Mouse (Mus musculus): ENCODE data around the gene Wdr34. TPM values are rescaled to one million over a fixed set of nuclear protein-coding genes. Genes with fewer than 3 reads are reported as not detected.
A peak's percentile ranks its signal among the peaks of the same experiment; 100 is the strongest.

Gene Wdr34
- 29.7 and 29.8 TPM in 2 replicates for polyA plus RNA-seq (2014; fragmentation: Nextera tagmentation; extraction: Ambion mirVana)

- H3K4me1 ChIP-seq (ENCODE audit: control insufficient read depth, insufficient read depth, low read length): no peaks in the 10 kb centered on the region
- no peaks in the 10 kb centered on the region for H3K27me3 ChIP-seq (ENCODE audit: control insufficient read depth, insufficient read depth, low read length)
- peak within 1 kb of the TSS; percentile 82 for H3K9ac ChIP-seq (replicated peaks; ENCODE audit: low read length)
- H3K27ac ChIP-seq (replicated peaks; ENCODE audit: low read depth, low read length): peak within 1 kb of the TSS; percentile 83
- peak; percentile 98 for DNase-seq (ENCODE audit: low spot score)
- peak within 1 kb of the TSS; percentile 68 for H3K4me3 ChIP-seq (ENCODE audit: low read depth, low read length)
- peak within 1 kb of the TSS; percentile 70 for H3K4me2 ChIP-seq (ENCODE audit: low read depth, low read length)
- ATAC-seq (replicated peaks; ENCODE audit: insufficient number of reproducible peaks, low FRiP score, low TSS enrichment, low read depth): peak; percentile 87
- H3K9me3 ChIP-seq (replicated peaks; ENCODE audit: control insufficient read depth, low read length): no peaks in the 10 kb centered on the region
- WGBS: under 1% methylated on average over 54 of the region's 54 CpGs
- H3K36me3 ChIP-seq (replicated peaks; ENCODE audit: control insufficient read depth, insufficient read depth, low read depth, low read length): no peaks in the 10 kb centered on the region
Observed at GRCm38 (mm10) chr2:30048699-30049388, at the start of gene Wdr34. TSS of gene Wdr34 (minus strand) at chr2:30048881.

- ATAC-seq (replicated peaks; ENCODE audit: insufficient number of reproducible peaks, low FRiP score, low TSS enrichment, low read depth) (no peak), DNase-seq (ENCODE audit: low spot score) (peak; percentile 66)
- H3K9ac ChIP-seq (replicated peaks; ENCODE audit: low read length): no peak overlapping the region
- no peak overlapping the region for H3K4me2 ChIP-seq (ENCODE audit: low read depth, low read length)
- no peak overlapping the region for H3K4me3 ChIP-seq (ENCODE audit: low read depth, low read length)
- 86% methylated on average over 2 of the region's 2 CpGs for WGBS
- no peaks in the 10 kb centered on the region for H3K9me3 ChIP-seq (replicated peaks; ENCODE audit: control insufficient read depth, low read length)
- H3K36me3 ChIP-seq (replicated peaks; ENCODE audit: control insufficient read depth, insufficient read depth, low read depth, low read length): no peaks in the 10 kb centered on the region
- H3K27ac ChIP-seq (replicated peaks; ENCODE audit: low read depth, low read length): no peak overlapping the region
- no peaks in the 10 kb centered on the region for H3K27me3 ChIP-seq (ENCODE audit: control insufficient read depth, insufficient read depth, low read length)
- no peaks in the 10 kb centered on the region for H3K4me1 ChIP-seq (ENCODE audit: control insufficient read depth, insufficient read depth, low read length)
Observed at GRCm38 (mm10) chr2:30095882-30096527, 47.3 kb upstream of the Wdr34 start.

GRCm38 (mm10) chr2:30094208-30094588, 45.5 kb upstream of the Wdr34 start:
- ATAC-seq (replicated peaks; ENCODE audit: insufficient number of reproducible peaks, low FRiP score, low TSS enrichment, low read depth): no peak
- Histone ChIP-seq H3K4me3 (ENCODE audit: low read depth, low read length) (peak overlapping the region; percentile 70), H3K9me3 (replicated peaks; ENCODE audit: control insufficient read depth, low read length) (no peaks in the 10 kb centered on the region), H3K9ac (replicated peaks; ENCODE audit: low read length) (peak overlapping the region; percentile 68), H3K4me2 (ENCODE audit: low read depth, low read length) (peak overlapping the region; percentile 66), H3K27me3 (ENCODE audit: control insufficient read depth, insufficient read depth, low read length) (no peaks in the 10 kb centered on the region), H3K27ac (replicated peaks; ENCODE audit: low read depth, low read length) (0 out of 2 replicates have a peak overlapping the region, but pooled peaks have one; percentile 10), H3K4me1 (ENCODE audit: control insufficient read depth, insufficient read depth, low read length) (no peaks in the 10 kb centered on the region), H3K36me3 (replicated peaks; ENCODE audit: control insufficient read depth, insufficient read depth, low read depth, low read length) (no peaks in the 10 kb centered on the region; the same call in 1 of the 2 replicates)
- 2% methylated on average over 13 of the region's 13 CpGs for WGBS
- no peak for DNase-seq (ENCODE audit: low spot score)

GRCm38 (mm10) chr2:30093471-30094207, 45.0 kb upstream of the Wdr34 start, which contains the start of gene Zdhhc12:
TSS of gene Zdhhc12 (minus strand) at chr2:30093648.
- H3K36me3 ChIP-seq (replicated peaks; ENCODE audit: control insufficient read depth, insufficient read depth, low read depth, low read length): no peaks in the 10 kb centered on the region; the same call in 1 of the 2 replicates
- under 1% methylated on average over 50 of the region's 51 CpGs for WGBS
- DNase-seq (ENCODE audit: low spot score) (peak; percentile 95), ATAC-seq (replicated peaks; ENCODE audit: insufficient number of reproducible peaks, low FRiP score, low TSS enrichment, low read depth) (peak; percentile 90)
- peak within 1 kb of the TSS; percentile 66 for H3K4me2 ChIP-seq (ENCODE audit: low read depth, low read length)
- H3K9me3 ChIP-seq (replicated peaks; ENCODE audit: control insufficient read depth, low read length): no peaks in the 10 kb centered on the region
- H3K4me3 ChIP-seq (ENCODE audit: low read depth, low read length): peak within 1 kb of the TSS; percentile 70
- no peaks in the 10 kb centered on the region for H3K27me3 ChIP-seq (ENCODE audit: control insufficient read depth, insufficient read depth, low read length)
- 0 out of 2 replicates have a peak within 1 kb of the TSS, but pooled peaks have one; percentile 10 for H3K27ac ChIP-seq (replicated peaks; ENCODE audit: low read depth, low read length)
- no peaks in the 10 kb centered on the region for H3K4me1 ChIP-seq (ENCODE audit: control insufficient read depth, insufficient read depth, low read length)
- H3K9ac ChIP-seq (replicated peaks; ENCODE audit: low read length): peak within 1 kb of the TSS; percentile 68

GRCm38 (mm10) chr2:30092280-30092918, 43.7 kb upstream of the Wdr34 start:
- no peak for DNase-seq (ENCODE audit: low spot score)
- no peak overlapping the region for H3K27ac ChIP-seq (replicated peaks; ENCODE audit: low read depth, low read length)
- H3K36me3 ChIP-seq (replicated peaks; ENCODE audit: control insufficient read depth, insufficient read depth, low read depth, low read length): no peaks in the 10 kb centered on the region; the same call in 1 of the 2 replicates

GRCm38 (mm10) chr2:30091521-30091920, 42.8 kb upstream of the Wdr34 start:
- H3K9me3 ChIP-seq (replicated peaks; ENCODE audit: control insufficient read depth, low read length): no peaks in the 10 kb centered on the region
- H3K4me2 ChIP-seq (ENCODE audit: low read depth, low read length): no peak overlapping the region
- H3K4me1 ChIP-seq (ENCODE audit: control insufficient read depth, insufficient read depth, low read length): no peaks in the 10 kb centered on the region
- ATAC-seq (replicated peaks; ENCODE audit: insufficient number of reproducible peaks, low FRiP score, low TSS enrichment, low read depth) (no peak), DNase-seq (ENCODE audit: low spot score) (no peak)
- H3K27ac ChIP-seq (replicated peaks; ENCODE audit: low read depth, low read length): no peak overlapping the region
- WGBS: 97% methylated on average over 12 of the region's 12 CpGs
- no peak overlapping the region for H3K9ac ChIP-seq (replicated peaks; ENCODE audit: low read length)
- H3K27me3 ChIP-seq (ENCODE audit: control insufficient read depth, insufficient read depth, low read length): no peaks in the 10 kb centered on the region
- H3K4me3 ChIP-seq (ENCODE audit: low read depth, low read length): no peak overlapping the region
- no peaks in the 10 kb centered on the region; the same call in 1 of the 2 replicates for H3K36me3 ChIP-seq (replicated peaks; ENCODE audit: control insufficient read depth, insufficient read depth, low read depth, low read length)

More at GRCm38 (mm10) chr2:30092280-30092918, 43.7 kb upstream of the Wdr34 start:
- no peaks in the 10 kb centered on the region for H3K4me1 ChIP-seq (ENCODE audit: control insufficient read depth, insufficient read depth, low read length)
- no peaks in the 10 kb centered on the region for H3K27me3 ChIP-seq (ENCODE audit: control insufficient read depth, insufficient read depth, low read length)
- H3K9me3 ChIP-seq (replicated peaks; ENCODE audit: control insufficient read depth, low read length): no peaks in the 10 kb centered on the region
- peak overlapping the region; percentile 66; the same call in 1 of the 2 replicates for H3K4me2 ChIP-seq (ENCODE audit: low read depth, low read length)
- WGBS: 48% methylated on average over 6 of the region's 6 CpGs
- H3K9ac ChIP-seq (replicated peaks; ENCODE audit: low read length): 0 out of 2 replicates have a peak overlapping the region, but pooled peaks have one; percentile 68
- H3K4me3 ChIP-seq (ENCODE audit: low read depth, low read length): peak overlapping the region; percentile 70; the same call in 1 of the 2 replicates
- no peak for ATAC-seq (replicated peaks; ENCODE audit: insufficient number of reproducible peaks, low FRiP score, low TSS enrichment, low read depth)

- no peak overlapping the region for H3K9ac ChIP-seq (replicated peaks; ENCODE audit: low read length)
- ATAC-seq (replicated peaks; ENCODE audit: insufficient number of reproducible peaks, low FRiP score, low TSS enrichment, low read depth): no peak
- 92% methylated on average over 4 of the region's 4 CpGs for WGBS
- DNase-seq (ENCODE audit: low spot score): no peak
- H3K27me3 ChIP-seq (ENCODE audit: control insufficient read depth, insufficient read depth, low read length): no peaks in the 10 kb centered on the region
- H3K4me2 ChIP-seq (ENCODE audit: low read depth, low read length): no peak overlapping the region
- H3K4me3 ChIP-seq (ENCODE audit: low read depth, low read length): no peak overlapping the region
- no peaks in the 10 kb centered on the region for H3K4me1 ChIP-seq (ENCODE audit: control insufficient read depth, insufficient read depth, low read length)
- no peaks in the 10 kb centered on the region; the same call in 1 of the 2 replicates for H3K36me3 ChIP-seq (replicated peaks; ENCODE audit: control insufficient read depth, insufficient read depth, low read depth, low read length)
- H3K9me3 ChIP-seq (replicated peaks; ENCODE audit: control insufficient read depth, low read length): no peaks in the 10 kb centered on the region
- H3K27ac ChIP-seq (replicated peaks; ENCODE audit: low read depth, low read length): no peak overlapping the region
Observed at GRCm38 (mm10) chr2:30087310-30087709, 38.6 kb upstream of the Wdr34 start.
